Mouse (Mus musculus): ENCODE data around the gene Sidt2.

Gene Sidt2

GRCm38 (mm10) chr9:45907078-45907428, 48.0 kb downstream of the Sidt2 start:
- peak; percentile 56 for DNase-seq

- DNase-seq = peak; percentile 93
These were observed 48.5 kb downstream of the Sidt2 start, which contains the start of the genes Pcsk7 and Rnf214 for GRCm38 (mm10) chr9:45906355-45907077. Gene Pcsk7 (plus strand): TSS chr9:45906497. Gene Rnf214 (minus strand): TSS chr9:45906911.

- no peak for DNase-seq
These were observed 49.2 kb downstream of the Sidt2 start for GRCm38 (mm10) chr9:45905811-45906237.

DNA sequence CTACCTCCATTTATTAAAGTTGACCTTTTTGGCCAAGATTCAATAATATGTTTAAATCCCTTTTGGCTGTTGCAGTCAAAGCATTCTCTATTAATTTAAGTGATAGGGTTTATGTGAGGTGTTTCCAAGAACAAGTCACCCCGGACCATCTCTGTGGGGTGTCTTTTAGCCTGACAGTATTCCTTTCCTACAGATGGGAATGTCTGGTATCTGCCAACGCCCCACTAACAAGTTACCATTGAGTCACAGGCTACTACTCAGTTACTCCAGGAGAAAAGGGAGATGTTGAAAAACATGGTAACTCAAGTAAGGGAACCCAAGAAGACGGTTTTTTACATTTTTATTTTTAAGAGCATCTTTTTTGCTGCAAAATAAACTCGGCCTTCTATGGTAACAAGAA, 49.9 kb downstream of the Sidt2 start:
- no peak for DNase-seq

DNA sequence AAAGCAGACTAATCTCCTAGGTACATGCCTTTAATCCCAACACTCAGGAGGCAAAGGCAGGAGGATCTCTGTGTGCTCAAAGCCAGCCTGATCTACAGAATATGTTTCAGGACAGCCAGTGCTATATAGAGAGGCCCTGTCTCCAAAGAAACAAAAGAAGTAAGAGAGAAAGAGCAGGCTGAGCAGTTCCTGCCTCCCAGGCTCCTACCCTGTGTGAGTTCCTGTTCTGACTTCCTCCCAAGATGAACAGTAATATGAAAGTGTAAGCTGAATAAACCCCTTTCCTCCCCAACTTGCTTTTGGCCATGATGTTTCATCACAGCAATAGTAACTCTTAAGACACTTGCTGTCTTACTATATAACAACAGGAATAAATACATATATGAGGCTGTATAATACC, 61.4 kb downstream of the Sidt2 start:
- no peak for DNase-seq

Data from liver (tissue).